Mouse (Mus musculus) hindbrain, embryonic 13.5 days (tissue): ENCODE results near the gene Vps26a. TPM values are rescaled to one million over a fixed set of nuclear protein-coding genes. Genes with fewer than 3 reads are reported as not detected.
A peak's percentile ranks its signal among the peaks of the same experiment; 100 is the strongest.

ENCODE experiments used
- ATAC-seq: fragments of 200-750 bp; cut with Nextera tagmentation; 2 replicates; pipeline ENCODE4 v1.8.0; 2017; ENCODE audit warnings: moderate TSS enrichment; ENCODE audit not compliant: low FRiP score
- H3K27ac ChIP-seq: fragments of 300-500 bp; sonication (generic); 2 replicates; pipeline ENCODE4 v1.5.1; 2015; ENCODE audit warnings: inconsistent platforms, mild to moderate bottlenecking, moderate library complexity
- H3K27me3 ChIP-seq: fragments of 300-500 bp; sonication (generic); 2 replicates; pipeline ENCODE4 v1.6.1; 2015; ENCODE audit warnings: mild to moderate bottlenecking, inconsistent platforms
- H3K36me3 ChIP-seq: fragments of 300-500 bp; sonication (generic); 2 replicates; pipeline ENCODE4 v1.6.1; 2015; ENCODE audit warnings: mild to moderate bottlenecking, inconsistent platforms
- H3K4me1 ChIP-seq: fragments of 300-500 bp; sonication (generic); replicated peaks from 2 replicates; pipeline ENCODE4 v1.6.1; 2015; ENCODE audit warnings: inconsistent platforms
- H3K4me2 ChIP-seq: fragments of 300-500 bp; sonication (generic); 2 replicates; pipeline ENCODE4 v1.6.1; 2015; ENCODE audit warnings: inconsistent platforms, mild to moderate bottlenecking, moderate library complexity
- H3K4me3 ChIP-seq: fragments of 300-500 bp; sonication (generic); 2 replicates; pipeline ENCODE4 v1.5.1; 2015; ENCODE audit warnings: mild to moderate bottlenecking, inconsistent platforms
- H3K9ac ChIP-seq: fragments of 300-500 bp; sonication (generic); 2 replicates; pipeline ENCODE4 v1.6.1; 2015; ENCODE audit warnings: mild to moderate bottlenecking, inconsistent platforms
- H3K9me3 ChIP-seq: fragments of 300-500 bp; sonication (generic); 2 replicates; pipeline ENCODE4 v1.6.1; 2016; ENCODE audit warnings: inconsistent platforms
- WGBS: fragments of 180-500 bp; shearing (Covaris S2); methylation state at CpG from one replicate; pipeline ENCODE4 v1.1.7; 2015; 5-methylcytosine and 5-hydroxymethylcytosine counted together
- polyA plus RNA-seq: library from polyadenylated mRNA; unstranded; fragments of >200 nt; fragmentation: Nextera tagmentation; extraction: Ambion mirVana; gene quantifications from 2 replicates; pipeline ENCODE4 v1.2.1, GENCODE M21; 2015

Gene Vps26a
- 65.1 and 65.4 TPM in 2 replicates for polyA plus RNA-seq

DNA sequence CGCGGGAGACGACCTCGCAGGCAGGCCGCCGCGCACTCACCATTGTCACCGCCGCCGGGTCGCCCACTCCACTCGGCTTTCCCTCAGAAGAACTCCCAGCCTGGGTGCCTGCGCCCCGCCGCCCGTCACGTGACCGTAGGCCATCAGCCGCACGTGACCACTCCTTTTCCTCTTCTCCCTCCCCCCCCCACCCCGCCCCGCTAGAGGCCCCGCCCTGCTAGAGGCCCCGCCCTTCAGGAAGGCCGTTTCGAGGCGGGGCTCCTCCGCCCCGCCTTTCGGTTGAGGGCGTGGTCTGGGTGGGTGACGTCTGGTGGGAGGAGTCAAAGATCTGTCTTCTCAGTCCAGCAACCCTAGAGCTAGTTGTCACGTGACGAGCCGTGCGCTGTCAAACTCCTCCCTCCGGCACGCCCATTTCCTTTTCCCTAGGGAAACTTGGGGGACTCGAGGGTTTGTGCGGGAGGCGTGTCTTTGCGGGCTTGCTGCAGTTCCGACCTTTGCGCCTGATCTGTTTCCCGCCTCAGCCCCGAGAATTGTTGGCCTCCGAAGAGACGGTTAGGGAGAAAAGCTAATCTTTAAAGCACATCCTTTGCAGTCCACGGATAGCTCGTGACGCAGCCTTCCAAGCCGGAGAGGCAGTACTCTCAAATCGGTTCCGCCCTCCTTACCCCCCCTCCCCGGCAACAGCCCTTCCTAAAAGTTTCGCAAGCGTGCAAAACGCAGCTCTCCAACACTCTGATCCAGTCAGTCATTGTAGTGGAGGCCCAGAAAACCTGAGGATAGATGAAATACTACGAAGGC, at the start of gene Vps26a:
Vps26a (minus strand) TSS at position 188 of the 798 bp plus-strand sequence.
- Histone ChIP-seq H3K27me3 (0 out of 2 replicates have a peak, but pooled peaks cover 3% of the 10 kb centered on the region), H3K4me2 (peak within 1 kb of the TSS; percentile 80), H3K9ac (peak within 1 kb of the TSS; percentile 85), H3K9me3 (no peaks in the 10 kb centered on the region), H3K27ac (peak within 1 kb of the TSS; percentile 89), H3K36me3 (no peaks in the 10 kb centered on the region), H3K4me1 (peaks cover 28% of the 10 kb centered on the region), H3K4me3 (peak within 1 kb of the TSS; percentile 78)
- under 1% methylated on average over 50 of the region's 59 CpGs for WGBS
- peak; percentile 92 for ATAC-seq

DNA sequence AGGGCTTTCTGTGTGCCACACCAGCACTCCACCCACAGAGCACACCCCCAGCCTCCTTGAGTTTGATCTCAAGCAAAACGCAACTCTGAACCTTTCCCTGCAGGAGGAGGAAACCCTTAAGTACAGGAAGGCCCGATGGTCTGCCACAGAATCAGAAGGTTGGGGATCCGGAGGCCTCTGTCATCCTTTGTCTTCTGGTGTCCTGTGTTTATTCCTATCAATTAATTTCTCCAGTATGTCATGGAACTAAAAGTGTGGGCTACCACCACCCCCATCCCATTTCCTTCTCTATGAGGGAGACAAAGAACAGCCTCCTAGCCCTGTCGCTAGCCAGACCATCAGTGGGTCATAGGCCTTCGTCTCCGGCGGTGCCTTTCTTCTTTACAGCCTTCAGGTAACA, 47.9 kb upstream of the Vps26a start:
- H3K9me3 ChIP-seq = no peaks in the 10 kb centered on the region
- H3K27me3 ChIP-seq = no peaks in the 10 kb centered on the region
- no peaks in the 10 kb centered on the region for H3K4me1 ChIP-seq
- no peak for ATAC-seq
- H3K4me2 ChIP-seq = no peak overlapping the region
- no peak overlapping the region for H3K27ac ChIP-seq
- H3K36me3 ChIP-seq = no peaks in the 10 kb centered on the region
- H3K9ac ChIP-seq = no peak overlapping the region
- H3K4me3 ChIP-seq = no peak overlapping the region
- 85% methylated on average over 7 of the region's 7 CpGs for WGBS

DNA sequence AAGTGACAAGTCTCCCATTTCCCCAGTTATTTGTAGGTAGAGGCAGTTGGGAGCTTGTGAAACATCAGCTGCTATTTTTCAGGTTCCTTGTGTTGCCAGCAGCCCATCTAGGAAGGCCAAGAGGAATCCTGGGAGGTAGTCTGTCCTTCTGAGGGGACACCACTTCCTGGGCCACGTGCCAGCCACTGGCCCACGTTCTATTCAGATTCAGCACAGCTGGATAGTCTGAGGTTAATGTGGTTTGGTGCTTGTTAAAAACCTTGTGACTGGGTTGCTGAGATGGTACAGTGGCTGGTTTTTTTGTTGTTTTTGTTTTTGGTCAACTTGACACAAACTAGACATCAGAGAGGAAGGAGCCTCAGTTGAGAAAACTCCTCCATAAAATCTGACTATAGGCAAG, 46.2 kb upstream of the Vps26a start:
- Histone ChIP-seq H3K4me3 (no peak overlapping the region), H3K4me2 (no peak overlapping the region), H3K4me1 (no peaks in the 10 kb centered on the region), H3K9me3 (no peaks in the 10 kb centered on the region), H3K36me3 (no peaks in the 10 kb centered on the region), H3K27me3 (no peaks in the 10 kb centered on the region), H3K9ac (no peak overlapping the region), H3K27ac (no peak overlapping the region)
- 54% methylated on average over 2 of the region's 2 CpGs for WGBS
- no peak for ATAC-seq

DNA sequence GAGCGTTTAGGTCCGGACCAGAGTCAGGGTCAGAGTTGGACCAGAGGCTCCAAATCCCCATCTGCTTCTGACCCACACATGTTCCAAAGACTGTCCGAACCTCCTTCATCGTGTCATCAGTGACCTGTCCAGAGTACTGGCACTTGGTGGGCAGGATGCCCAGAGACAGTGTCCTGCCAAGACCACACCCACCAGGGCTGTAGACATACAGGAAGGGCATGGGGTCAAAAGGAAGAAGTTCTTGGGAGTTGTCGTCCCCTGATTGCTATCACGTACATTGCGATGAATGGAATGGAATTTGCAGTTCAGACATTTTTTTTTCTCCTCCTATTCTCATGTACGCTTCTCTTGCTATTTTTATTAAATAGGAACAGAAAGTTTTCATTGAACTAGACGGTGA, 43.6 kb upstream of the Vps26a start:
- 89% methylated on average over 9 of the region's 9 CpGs for WGBS
- H3K4me3 ChIP-seq = no peak overlapping the region
- no peaks in the 10 kb centered on the region for H3K36me3 ChIP-seq
- H3K4me2 ChIP-seq = no peak overlapping the region
- no peaks in the 10 kb centered on the region for H3K4me1 ChIP-seq
- no peaks in the 10 kb centered on the region for H3K27me3 ChIP-seq
- no peak for ATAC-seq
- H3K9me3 ChIP-seq = no peaks in the 10 kb centered on the region
- no peak overlapping the region for H3K27ac ChIP-seq
- H3K9ac ChIP-seq = no peak overlapping the region

DNA sequence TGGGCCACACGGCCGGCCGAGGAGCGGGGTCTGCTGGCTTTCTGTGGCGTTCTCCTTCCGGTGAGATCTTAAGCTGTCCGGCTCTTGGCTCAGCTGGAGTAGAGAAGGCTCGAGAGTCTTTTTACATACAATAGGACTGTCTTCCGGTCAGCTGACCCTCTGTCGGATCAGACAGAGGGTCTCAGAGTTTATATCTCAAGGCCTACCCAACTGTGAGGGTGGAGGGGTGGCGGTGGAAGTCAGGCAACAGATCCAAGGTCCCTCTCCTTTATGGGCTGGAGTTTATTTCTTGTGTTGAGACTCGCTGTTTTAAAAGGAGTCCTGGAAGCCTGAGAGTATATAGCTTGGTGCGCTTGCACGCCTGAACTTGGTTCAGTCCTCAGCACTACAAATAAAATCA, 40.7 kb upstream of the Vps26a start, which contains the start of gene Srgn:
Srgn (minus strand) TSS at position 101 of the 400 bp plus-strand sequence.
- no peak within 1 kb of the TSS for H3K4me3 ChIP-seq
- no peak within 1 kb of the TSS for H3K27ac ChIP-seq
- no peaks in the 10 kb centered on the region for H3K27me3 ChIP-seq
- no peak for ATAC-seq
- H3K9ac ChIP-seq = no peak within 1 kb of the TSS
- H3K4me1 ChIP-seq = no peaks in the 10 kb centered on the region
- H3K36me3 ChIP-seq = no peaks in the 10 kb centered on the region
- no peaks in the 10 kb centered on the region for H3K9me3 ChIP-seq
- WGBS = 85% methylated on average over 14 of the region's 14 CpGs
- H3K4me2 ChIP-seq = no peak within 1 kb of the TSS

DNA sequence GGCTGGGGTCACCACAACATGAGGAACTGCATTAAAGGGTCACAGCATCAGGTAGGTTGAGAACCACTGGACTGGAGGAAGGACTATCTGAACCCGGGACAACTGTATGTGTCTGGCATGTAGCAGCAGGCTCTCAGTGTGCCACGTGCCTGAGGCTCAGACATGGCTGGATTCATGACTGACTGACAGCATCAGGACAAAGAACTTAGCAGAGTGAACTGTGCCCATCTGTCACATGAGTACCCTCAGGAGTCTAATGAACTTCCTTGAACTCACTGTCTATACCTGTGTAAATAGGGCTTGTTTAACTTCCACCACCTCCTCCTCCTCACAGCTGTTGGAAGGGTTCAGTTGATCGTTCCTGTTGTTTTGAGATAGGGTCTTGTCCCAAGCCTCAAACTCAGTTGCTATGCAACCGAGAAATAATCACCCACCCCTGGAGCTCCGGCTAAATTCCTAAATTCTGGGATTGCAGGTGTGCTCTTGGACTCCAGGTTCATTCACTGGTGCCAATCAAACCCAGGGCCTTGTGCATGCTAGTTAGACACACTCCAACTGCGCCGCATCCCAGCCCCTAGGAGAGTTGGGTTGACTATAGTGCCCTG, 35.8 kb upstream of the Vps26a start:
- 79% methylated on average over 7 of the region's 7 CpGs for WGBS
- no peak overlapping the region for H3K4me3 ChIP-seq
- H3K9ac ChIP-seq = no peak overlapping the region
- no peaks in the 10 kb centered on the region for H3K9me3 ChIP-seq
- ATAC-seq = no peak
- H3K4me1 ChIP-seq = no peaks in the 10 kb centered on the region
- no peak overlapping the region for H3K4me2 ChIP-seq
- no peaks in the 10 kb centered on the region for H3K27me3 ChIP-seq
- H3K27ac ChIP-seq = no peak overlapping the region
- no peaks in the 10 kb centered on the region for H3K36me3 ChIP-seq

DNA sequence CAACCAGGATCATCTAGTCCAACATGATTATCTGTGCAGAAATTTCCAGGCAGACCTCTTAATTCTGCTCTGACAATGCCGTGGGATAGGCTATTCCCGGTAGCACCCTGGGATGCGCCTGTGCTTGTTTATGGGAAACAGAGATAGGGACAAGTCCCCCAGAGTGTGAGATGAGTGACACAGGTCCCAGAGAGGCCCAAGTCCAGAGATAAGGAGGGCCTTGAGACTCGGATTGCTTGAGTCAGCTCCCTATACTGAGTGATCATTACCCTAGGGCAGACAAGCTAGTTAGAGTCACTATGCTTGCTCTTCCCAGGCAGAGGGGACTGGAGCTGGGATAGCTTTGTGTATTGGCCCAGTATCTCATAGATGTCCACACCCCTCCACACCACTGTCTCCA, 35.2 kb upstream of the Vps26a start:
- H3K9me3 ChIP-seq = no peaks in the 10 kb centered on the region
- no peaks in the 10 kb centered on the region for H3K4me1 ChIP-seq
- no peak overlapping the region for H3K9ac ChIP-seq
- H3K36me3 ChIP-seq = no peaks in the 10 kb centered on the region
- no peak for ATAC-seq
- no peak overlapping the region for H3K27ac ChIP-seq
- no peak overlapping the region for H3K4me2 ChIP-seq
- no peaks in the 10 kb centered on the region for H3K27me3 ChIP-seq
- no peak overlapping the region for H3K4me3 ChIP-seq
- WGBS = 80% methylated on average over 4 of the region's 4 CpGs

DNA sequence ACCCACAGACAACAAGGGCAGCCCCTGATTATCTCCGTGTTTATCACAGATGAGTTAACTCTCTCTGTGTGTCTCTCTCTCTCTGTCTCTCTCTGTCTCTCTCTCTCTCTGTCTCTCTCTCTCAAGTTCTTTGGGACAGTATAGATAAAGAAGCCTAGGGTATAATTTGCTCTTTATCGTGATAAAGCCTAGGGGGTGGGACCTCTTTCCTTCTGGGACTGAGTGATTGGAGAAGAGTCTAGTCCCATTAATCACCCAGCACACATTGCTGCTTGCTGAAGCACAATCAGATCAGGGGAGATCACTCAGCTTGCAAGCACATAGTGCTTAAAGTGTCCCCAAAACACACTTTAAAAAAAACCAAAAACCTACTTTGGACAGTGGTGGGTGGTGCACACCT, 34.3 kb upstream of the Vps26a start:
- ATAC-seq = no peak
- Histone ChIP-seq H3K4me1 (no peaks in the 10 kb centered on the region), H3K27me3 (no peaks in the 10 kb centered on the region), H3K4me2 (no peak overlapping the region), H3K4me3 (no peak overlapping the region), H3K27ac (no peak overlapping the region), H3K9ac (no peak overlapping the region), H3K36me3 (no peaks in the 10 kb centered on the region), H3K9me3 (no peaks in the 10 kb centered on the region)
- 74% methylated on average over 2 of the region's 2 CpGs for WGBS

DNA sequence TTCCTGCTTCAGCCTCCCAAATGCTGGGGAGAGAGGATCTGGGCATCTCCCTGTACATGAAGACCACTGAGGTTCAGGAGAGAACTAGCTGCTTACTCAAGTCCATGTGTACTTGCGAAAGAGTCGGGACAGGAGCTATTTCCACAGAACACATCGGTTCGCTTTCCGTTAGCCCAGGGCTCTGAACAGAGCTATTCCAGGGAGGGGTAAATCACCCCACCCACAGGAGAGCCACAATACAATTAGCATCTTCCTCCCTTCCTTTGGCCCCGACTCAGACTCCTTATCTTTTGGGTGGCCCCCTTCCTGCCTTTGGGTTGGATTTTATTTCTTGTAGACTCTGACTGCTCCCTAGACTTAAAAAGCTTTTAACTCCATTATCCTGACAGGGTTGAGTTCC, 30.9 kb upstream of the Vps26a start:
- H3K4me3 ChIP-seq = no peak overlapping the region
- no peaks in the 10 kb centered on the region for H3K4me1 ChIP-seq
- H3K9me3 ChIP-seq = no peaks in the 10 kb centered on the region
- no peak overlapping the region for H3K9ac ChIP-seq
- H3K27me3 ChIP-seq = no peaks in the 10 kb centered on the region
- no peak overlapping the region for H3K27ac ChIP-seq
- H3K4me2 ChIP-seq = no peak overlapping the region
- no peak for ATAC-seq
- WGBS = 88% methylated on average over 6 of the region's 6 CpGs
- H3K36me3 ChIP-seq = no peaks in the 10 kb centered on the region

DNA sequence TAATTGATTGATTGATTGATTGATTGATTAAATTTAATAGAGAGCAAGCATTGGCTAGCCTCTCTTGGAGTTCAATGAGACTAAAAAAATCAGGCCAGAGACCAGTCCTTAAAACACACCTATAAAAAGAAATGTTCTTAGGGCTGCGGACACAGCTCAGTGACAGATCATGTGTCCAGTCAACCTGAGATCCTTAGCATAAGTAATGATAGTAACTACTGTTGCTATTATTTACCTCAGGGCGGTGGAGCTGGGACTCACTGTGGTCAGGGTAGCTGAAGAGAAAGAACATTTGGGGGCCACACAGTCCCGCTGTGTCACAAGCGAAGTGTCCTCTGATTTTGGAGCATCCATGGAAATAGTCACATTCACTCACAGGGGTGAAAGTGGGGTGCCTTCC, 26.2 kb upstream of the Vps26a start:
- WGBS = 93% methylated on average over 4 of the region's 4 CpGs
- no peak overlapping the region for H3K9ac ChIP-seq
- peaks cover 12% of the 10 kb centered on the region for H3K27me3 ChIP-seq
- H3K4me3 ChIP-seq = no peak overlapping the region
- ATAC-seq = no peak
- no peaks in the 10 kb centered on the region for H3K36me3 ChIP-seq
- no peak overlapping the region for H3K4me2 ChIP-seq
- no peaks in the 10 kb centered on the region for H3K9me3 ChIP-seq
- no peak overlapping the region for H3K27ac ChIP-seq
- H3K4me1 ChIP-seq = peaks cover 7% of the 10 kb centered on the region; the same call in 1 of the 2 replicates

DNA sequence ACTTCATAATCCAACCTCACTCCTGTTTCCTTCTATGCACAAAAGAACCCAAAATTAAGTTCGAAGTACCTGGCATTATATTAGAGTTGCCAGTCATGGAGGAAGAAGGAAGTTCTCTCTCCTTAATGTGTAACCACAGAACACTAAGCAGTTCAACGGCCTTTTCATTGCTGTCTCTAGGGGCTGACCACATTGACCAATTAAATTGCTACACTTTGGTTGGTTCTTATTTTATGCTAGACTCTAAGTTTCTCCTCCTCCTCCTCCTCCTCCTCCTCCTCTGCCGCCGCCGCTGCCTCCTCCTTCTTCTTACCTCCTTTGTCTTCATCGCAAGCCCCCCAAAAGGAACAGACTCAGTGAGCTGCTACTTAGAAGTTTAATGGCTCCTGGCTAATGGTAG, 24.9 kb upstream of the Vps26a start:
- no peak for ATAC-seq
- 83% methylated on average over 6 of the region's 6 CpGs for WGBS
- H3K9me3 ChIP-seq = no peaks in the 10 kb centered on the region
- no peak overlapping the region for H3K4me3 ChIP-seq
- H3K9ac ChIP-seq = no peak overlapping the region
- H3K4me2 ChIP-seq = no peak overlapping the region
- H3K4me1 ChIP-seq = peaks cover 7% of the 10 kb centered on the region; the same call in 1 of the 2 replicates
- H3K27me3 ChIP-seq = peaks cover 21% of the 10 kb centered on the region
- H3K27ac ChIP-seq = no peak overlapping the region
- no peaks in the 10 kb centered on the region for H3K36me3 ChIP-seq

DNA sequence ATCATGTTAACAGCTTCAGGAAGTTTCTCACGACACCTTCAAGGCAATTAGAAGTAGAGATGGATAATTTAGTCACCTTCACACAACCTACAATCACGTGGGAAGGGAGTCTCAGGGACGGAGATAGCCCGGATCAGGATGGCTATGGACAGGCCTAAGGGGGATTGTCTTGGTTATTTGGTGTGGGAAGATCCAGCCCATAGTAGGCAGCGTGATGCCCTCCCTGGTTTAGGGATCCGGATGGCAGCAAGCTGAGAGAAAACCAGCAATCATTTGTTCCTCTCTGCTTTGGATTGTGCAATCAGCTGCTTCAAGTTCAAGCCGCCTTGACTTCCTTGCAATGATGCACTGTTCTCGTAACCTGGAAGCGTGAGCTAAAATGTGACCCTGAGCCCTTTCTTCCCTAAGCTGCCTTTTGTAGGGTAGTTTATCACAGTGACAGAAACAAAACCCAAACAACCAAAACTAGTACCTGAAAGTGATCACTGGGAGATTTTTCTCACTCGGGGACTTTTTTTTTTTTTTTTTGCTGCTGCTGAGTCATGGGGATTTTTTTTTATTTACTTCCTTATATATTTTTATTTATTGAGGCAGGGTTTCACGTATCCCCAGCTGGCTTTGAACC, 22.5 kb upstream of the Vps26a start:
- Histone ChIP-seq H3K4me1 (peaks cover 7% of the 10 kb centered on the region; the same call in 1 of the 2 replicates), H3K9ac (no peak overlapping the region), H3K4me2 (no peak overlapping the region), H3K27ac (no peak overlapping the region), H3K4me3 (no peak overlapping the region), H3K9me3 (no peaks in the 10 kb centered on the region), H3K27me3 (peaks cover 27% of the 10 kb centered on the region), H3K36me3 (no peaks in the 10 kb centered on the region)
- no peak for ATAC-seq
- 70% methylated on average over 11 of the region's 11 CpGs for WGBS
